Mouse (Mus musculus) C2C12 (cell line): ENCODE measurements around the gene Zfp61.

Experiments
- CTCF ChIP-seq: IDR thresholded peaks from one replicate; pipeline ENCODE4 v1.5.1; 2011; ENCODE audit not compliant: control insufficient read depth, insufficient read depth, insufficient read length
- MYOD1 ChIP-seq: IDR thresholded peaks from one replicate; pipeline ENCODE4 v1.6.1; 2011; ENCODE audit warnings: low read depth; ENCODE audit not compliant: control insufficient read depth, insufficient read length
- MYOG ChIP-seq: IDR thresholded peaks from one replicate; pipeline ENCODE4 v1.6.1; 2011; ENCODE audit not compliant: control insufficient read depth, insufficient read length; ENCODE audit errors: extremely low read depth
- USF1 ChIP-seq: IDR thresholded peaks from one replicate; pipeline ENCODE4 v1.6.1; 2011; ENCODE audit warnings: low read depth, mild to moderate bottlenecking, control low read depth, moderate library complexity

GRCm38 (mm10) chr7:24326273-24327135 lies 25.5 kb upstream of the Zfp61 start:
- TF ChIP-seq CTCF (no peak), USF1 (no peak), MYOD1 (no peak), MYOG (no peak)
